Mouse (Mus musculus) MEL (cell line): ENCODE results near the gene Chd2. TPM values are rescaled to one million over a fixed set of nuclear protein-coding genes. Genes with fewer than 3 reads are reported as not detected.

ENCODE experiments used
- DNase-seq: peaks from one replicate; pipeline ENCODE4 v3.0.0; 2011; ENCODE audit warnings: low read depth, low spot score
- H3K27ac ChIP-seq: 2 replicates; pipeline ENCODE4 v1.5.1; 2012; ENCODE audit warnings: low read depth, mild to moderate bottlenecking, control low read depth, low read length, moderate library complexity; ENCODE audit not compliant: control insufficient read depth
- H3K27me3 ChIP-seq, 2 experiments: fragments of 150-350 bp in 1 of 2; sonication (generic) in 1 of 2; 2 replicates each; pipeline ENCODE4 v1.6.1; 2012; ENCODE audit warnings: low read length in 2 of 2, mild to moderate bottlenecking in 2 of 2, improper control_type of control experiment in 1 of 2, moderate library complexity in 1 of 2; ENCODE audit not compliant: insufficient read depth in 2 of 2, control insufficient read depth in 1 of 2
- H3K36me3 ChIP-seq, 2 experiments: 2 replicates each; pipeline ENCODE4 v1.6.1; 2012 to 2014; ENCODE audit warnings: low read length in 2 of 2, improper control_type of control experiment in 1 of 2, inconsistent platforms in 1 of 2, mild to moderate bottlenecking in 1 of 2; ENCODE audit not compliant: insufficient read depth in 2 of 2, control insufficient read depth in 1 of 2
- H3K4me1 ChIP-seq, 2 experiments: fragments of 150-350 bp in 1 of 2; sonication (generic) in 1 of 2; 2 replicates each; pipeline ENCODE4 v1.6.1; 2012; ENCODE audit warnings: low read length in 2 of 2, improper control_type of control experiment in 1 of 2, mild to moderate bottlenecking in 1 of 2; ENCODE audit not compliant: insufficient read depth in 2 of 2, control insufficient read depth in 1 of 2
- H3K4me3 ChIP-seq, 2 experiments: fragments of 150-350 bp in 1 of 2; sonication (generic) in 1 of 2; 2 replicates each; pipeline ENCODE4 v1.5.1; 2012; ENCODE audit warnings: low read depth in 2 of 2, low read length in 2 of 2, mild to moderate bottlenecking in 2 of 2, moderate library complexity in 2 of 2, control low read depth in 1 of 2, improper control_type of control experiment in 1 of 2; ENCODE audit not compliant: control insufficient read depth in 1 of 2, insufficient read depth in 1 of 2
- H3K79me2 ChIP-seq: 2 replicates; pipeline ENCODE4 v1.6.1; 2012; ENCODE audit warnings: mild to moderate bottlenecking, low read length, moderate library complexity; ENCODE audit not compliant: control insufficient read depth, poor library complexity, insufficient read depth
- H3K9ac ChIP-seq: 2 replicates; pipeline ENCODE4 v1.6.1; 2012; ENCODE audit warnings: low read depth, mild to moderate bottlenecking, control low read depth, low read length, moderate library complexity; ENCODE audit not compliant: control insufficient read depth, poor library complexity, severe bottlenecking
- H3K9me3 ChIP-seq: fragments of 150-350 bp; sonication (generic); replicated peaks from 2 replicates; pipeline ENCODE4 v1.6.1; 2012; ENCODE audit warnings: mild to moderate bottlenecking, low read length, improper control_type of control experiment, moderate library complexity; ENCODE audit not compliant: insufficient read depth
- CTCF ChIP-seq, 3 experiments: IDR thresholded peaks in 2 of 3; conservative IDR thresholded peaks in 1 of 3; 2 replicates each; pipeline ENCODE4 v1.5.1; 2011 to 2012; ENCODE audit warnings: low read length in 3 of 3, low read depth in 2 of 3, mild to moderate bottlenecking in 2 of 3, improper control_type of control experiment in 1 of 3, inconsistent platforms in 1 of 3, mixed read lengths in 1 of 3, moderate library complexity in 1 of 3; ENCODE audit not compliant: control insufficient read depth in 1 of 3, insufficient read depth in 1 of 3, poor library complexity in 1 of 3, severe bottlenecking in 1 of 3
- E2F4 ChIP-seq: IDR thresholded peaks from 2 replicates; pipeline ENCODE4 v1.6.1; 2011; ENCODE audit warnings: low read depth, low read length, improper control_type of control experiment, borderline replicate concordance
- ELF1 ChIP-seq: IDR thresholded peaks from 2 replicates; pipeline ENCODE4 v1.6.1; 2014; ENCODE audit warnings: low read depth, mild to moderate bottlenecking, inconsistent platforms, low read length, improper control_type of control experiment, moderate library complexity
- GABPA ChIP-seq: IDR thresholded peaks from 2 replicates; pipeline ENCODE4 v1.6.1; 2012; ENCODE audit warnings: low read depth, mild to moderate bottlenecking, inconsistent platforms, low read length, improper control_type of control experiment, moderate library complexity
- GATA1 ChIP-seq: IDR thresholded peaks from 2 replicates; pipeline ENCODE4 v1.6.1; 2011; ENCODE audit warnings: low read depth, low read length, improper control_type of control experiment
- HCFC1 ChIP-seq: IDR thresholded peaks from 2 replicates; pipeline ENCODE4 v1.6.1; 2012; ENCODE audit warnings: low read depth, mild to moderate bottlenecking, inconsistent platforms, low read length, improper control_type of control experiment, moderate library complexity
- KAT2A ChIP-seq: conservative IDR thresholded peaks from 2 replicates; pipeline ENCODE4 v1.6.1; 2012; ENCODE audit warnings: low read depth, low read length, improper control_type of control experiment, inconsistent platforms
- MAFK ChIP-seq: IDR thresholded peaks from 2 replicates; pipeline ENCODE4 v1.6.1; 2011; ENCODE audit warnings: low read depth, mild to moderate bottlenecking, low read length, improper control_type of control experiment, borderline replicate concordance
- MAZ ChIP-seq: IDR thresholded peaks from 2 replicates; pipeline ENCODE4 v1.6.1; 2012; ENCODE audit warnings: low read depth, mild to moderate bottlenecking, inconsistent platforms, low read length, improper control_type of control experiment
- MEF2A ChIP-seq: IDR thresholded peaks from 2 replicates; pipeline ENCODE4 v1.6.1; 2014; ENCODE audit warnings: low read depth, mild to moderate bottlenecking, inconsistent platforms, low read length, improper control_type of control experiment; ENCODE audit not compliant: poor library complexity, insufficient replicate concordance, severe bottlenecking; ENCODE audit errors: extremely low read depth
- MYB ChIP-seq: IDR thresholded peaks from 2 replicates; pipeline ENCODE4 v1.6.1; 2011; ENCODE audit warnings: mild to moderate bottlenecking, low read depth, low read length, improper control_type of control experiment
- NELFE ChIP-seq: IDR thresholded peaks from 2 replicates; pipeline ENCODE4 v1.6.1; 2011; ENCODE audit warnings: low read depth, low read length, improper control_type of control experiment
- RCOR1 ChIP-seq: IDR thresholded peaks from 2 replicates; pipeline ENCODE4 v1.6.1; 2012; ENCODE audit warnings: low read depth, mild to moderate bottlenecking, inconsistent platforms, low read length, improper control_type of control experiment
- SIN3A ChIP-seq: IDR thresholded peaks from 2 replicates; pipeline ENCODE4 v1.6.1; 2012; ENCODE audit warnings: low read length, improper control_type of control experiment, inconsistent platforms
- SMC3 ChIP-seq: IDR thresholded peaks from 2 replicates; pipeline ENCODE4 v1.6.1; 2011; ENCODE audit warnings: low read depth, low read length, improper control_type of control experiment
- TCF12 ChIP-seq: IDR thresholded peaks from 2 replicates; pipeline ENCODE4 v1.6.1; 2014; ENCODE audit warnings: low read depth, mild to moderate bottlenecking, inconsistent platforms, low read length, improper control_type of control experiment, moderate library complexity
- USF1 ChIP-seq: IDR thresholded peaks from 2 replicates; pipeline ENCODE4 v1.6.1; 2014; ENCODE audit warnings: low read depth, mild to moderate bottlenecking, inconsistent platforms, low read length, improper control_type of control experiment, moderate library complexity
- USF2 ChIP-seq, 2 experiments: IDR thresholded peaks; 2 replicates each; pipeline ENCODE4 v1.6.1; 2011 to 2012; ENCODE audit warnings: improper control_type of control experiment in 2 of 2, low read length in 2 of 2, borderline replicate concordance in 1 of 2, inconsistent platforms in 1 of 2, low read depth in 1 of 2, mild to moderate bottlenecking in 1 of 2; ENCODE audit not compliant: insufficient read depth in 1 of 2
- ZC3H11A ChIP-seq: IDR thresholded peaks from 2 replicates; pipeline ENCODE4 v1.6.1; 2012; ENCODE audit warnings: low read depth, mild to moderate bottlenecking, inconsistent platforms, low read length, improper control_type of control experiment
- ZMIZ1 ChIP-seq: IDR thresholded peaks from 2 replicates; pipeline ENCODE4 v1.6.1; 2012; ENCODE audit warnings: low read depth, mild to moderate bottlenecking, inconsistent platforms, low read length, improper control_type of control experiment, moderate library complexity
- polyA plus RNA-seq, 2 experiments: library from polyadenylated mRNA; stranded (reverse) in 1 of 2; unstranded in 1 of 2; fragments of >175 nt in 1 of 2; fragments of >200 nt in 1 of 2; gene quantifications; 2 replicates each; pipeline versions ENCODE4 v1.2.1 to v1.2.4; 2012; ENCODE audit warnings: low replicate concordance in 2 of 2, low read depth in 1 of 2; ENCODE audit not compliant: insufficient read length in 2 of 2, insufficient read depth in 1 of 2, missing spikeins in 1 of 2
- total RNA-seq: library from RNA; depleted of rRNA; stranded (reverse); fragments of 300-350 nt; gene quantifications from 2 replicates; pipeline ENCODE4 v1.2.3, GENCODE M21; 2012

The Chd2 gene
- total and polyA plus RNA-seq, 3 experiments, result 9.9 to 275 (median 21.4) TPM

GRCm38 (mm10) chr7:73545004-73545403 is 3.4 kb upstream of the Chd2 start:
- H3K9me3 ChIP-seq, result no peaks in the 10 kb centered on the region
- H3K4me1 ChIP-seq, result peaks cover 17 to 21% of the 10 kb centered on the region in 2 experiments
- no peak overlapping the region for H3K27ac ChIP-seq
- H3K4me3 ChIP-seq, result no peak overlapping the region
- H3K9ac ChIP-seq, result no peak overlapping the region
- H3K79me2 ChIP-seq, result peaks cover 39% of the 10 kb centered on the region
- peaks cover 39 to 51% of the 10 kb centered on the region in 2 experiments for H3K36me3 ChIP-seq
- DNase-seq, result no peak
- TF ChIP-seq USF2 (IDR thresholded peaks at IDR 0.05; ENCODE audit: borderline replicate concordance in 1 of 2, insufficient read depth in 1 of 2, low read depth in 1 of 2, low read length in 2 of 2), result no peak
- TF ChIP-seq MYB, result no peak
- no peak for TF ChIP-seq GABPA
- no peak for TF ChIP-seq NELFE
- no peak for TF ChIP-seq RCOR1
- TF ChIP-seq SIN3A, result no peak
- no peak for TF ChIP-seq ZC3H11A
- no peak for TF ChIP-seq HCFC1
- no peak for TF ChIP-seq ELF1
- TF ChIP-seq ZMIZ1, result no peak
- no peak for TF ChIP-seq CTCF (IDR thresholded peaks at IDR 0.05 in 2 of 3, conservative IDR thresholded peaks at IDR 0.05 in 1 of 3; ENCODE audit: control insufficient read depth in 1 of 3, insufficient read depth in 1 of 3, low read depth in 2 of 3, low read length in 3 of 3, poor library complexity in 1 of 3, severe bottlenecking in 1 of 3)
- TF ChIP-seq KAT2A, result no peak
- TF ChIP-seq USF1, result no peak
- TF ChIP-seq GATA1, result no peak
- no peak for TF ChIP-seq SMC3
- no peak for TF ChIP-seq MEF2A
- no peak for TF ChIP-seq TCF12
- no peak for TF ChIP-seq E2F4
- no peak for TF ChIP-seq MAZ
- TF ChIP-seq MAFK, result no peak
- H3K27me3 ChIP-seq, result no peaks in the 10 kb centered on the region

- Histone ChIP-seq H3K27ac (peak overlapping the region; percentile 60), H3K9ac (no peak overlapping the region), H3K4me1 (peaks cover 7 to 10% of the 10 kb centered on the region in 2 experiments), H3K79me2 (peaks cover 39% of the 10 kb centered on the region), H3K27me3 (no peaks in the 10 kb centered on the region), H3K36me3 (peaks cover 30 to 39% of the 10 kb centered on the region in 2 experiments), H3K9me3 (no peaks in the 10 kb centered on the region), H3K4me3 (no peak overlapping the region)
- TF ChIP-seq CTCF (IDR thresholded peaks at IDR 0.05 in 2 of 3, conservative IDR thresholded peaks at IDR 0.05 in 1 of 3; ENCODE audit: control insufficient read depth in 1 of 3, insufficient read depth in 1 of 3, low read depth in 2 of 3, low read length in 3 of 3, poor library complexity in 1 of 3, severe bottlenecking in 1 of 3) (peak in 1 of 3 experiments; percentile 27; a peak in 2 of 6 replicates), SIN3A (no peak)
- DNase-seq, result no peak
Observed at GRCm38 (mm10) chr7:73542131-73542853, 662 bp upstream of the Chd2 start.
